Mouse (Mus musculus) frontal cortex, postnatal 10 days (tissue): ENCODE measurements around the gene Nmnat3.

ENCODE experiments used
- DNase-seq, 2 experiments: peaks; one replicate each; pipeline ENCODE4 v3.0.0; 2022; ENCODE audit warnings: low spot score in 2 of 2, mixed read lengths in 1 of 2

Nmnat3 gene

GRCm38 (mm10) chr9:98420666-98421065, 133.4 kb downstream of the Nmnat3 start:
- no peak for DNase-seq

- DNase-seq: no peak
Measured at GRCm38 (mm10) chr9:98421903-98422302, 134.7 kb downstream of the Nmnat3 start.

- DNase-seq: no peak
Measured at GRCm38 (mm10) chr9:98422656-98423055, 135.4 kb downstream of the Nmnat3 start, which contains the start of gene Rbp1. Rbp1 (plus strand) TSS chr9:98422961.

DNA sequence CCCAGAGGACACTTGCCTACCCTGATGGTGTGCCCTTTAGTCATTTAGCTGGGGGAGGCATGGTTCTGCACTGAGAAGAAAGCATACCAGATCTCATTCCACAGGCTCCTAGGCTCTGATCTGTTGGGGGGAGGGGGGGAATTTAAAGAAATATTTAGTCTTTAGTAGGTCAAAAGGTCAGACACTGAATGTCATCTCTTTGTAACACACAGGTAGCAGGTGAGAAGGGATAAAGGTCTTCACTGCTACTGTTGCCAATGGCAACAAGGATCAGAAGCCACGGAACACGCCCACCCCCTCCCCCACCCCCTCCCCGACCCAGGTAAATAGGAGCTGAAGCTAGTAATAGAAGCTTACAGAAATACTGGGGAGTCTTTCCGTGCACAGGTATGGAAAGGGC, 136.5 kb downstream of the Nmnat3 start:
- no peak for DNase-seq

DNA sequence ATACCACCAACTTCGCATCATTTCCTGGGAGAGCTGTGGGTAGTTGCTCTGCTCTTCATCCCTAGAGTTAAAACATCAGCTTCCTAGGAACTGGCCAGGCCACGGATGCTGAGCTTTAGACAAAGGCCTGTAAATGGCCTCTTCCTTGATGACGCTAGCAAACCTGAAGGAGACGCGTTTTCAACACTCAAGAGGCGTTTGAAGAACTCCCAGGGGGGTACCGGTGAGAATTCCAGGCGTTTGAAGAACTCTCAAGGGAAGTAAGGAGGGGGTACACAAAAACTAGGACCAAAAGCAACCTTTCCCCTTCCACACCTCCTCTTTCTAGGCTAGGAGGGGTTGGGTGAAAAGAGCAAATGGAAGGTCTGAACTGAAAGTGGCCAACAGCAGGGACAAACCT, 137.1 kb downstream of the Nmnat3 start:
- no peak for DNase-seq

DNA sequence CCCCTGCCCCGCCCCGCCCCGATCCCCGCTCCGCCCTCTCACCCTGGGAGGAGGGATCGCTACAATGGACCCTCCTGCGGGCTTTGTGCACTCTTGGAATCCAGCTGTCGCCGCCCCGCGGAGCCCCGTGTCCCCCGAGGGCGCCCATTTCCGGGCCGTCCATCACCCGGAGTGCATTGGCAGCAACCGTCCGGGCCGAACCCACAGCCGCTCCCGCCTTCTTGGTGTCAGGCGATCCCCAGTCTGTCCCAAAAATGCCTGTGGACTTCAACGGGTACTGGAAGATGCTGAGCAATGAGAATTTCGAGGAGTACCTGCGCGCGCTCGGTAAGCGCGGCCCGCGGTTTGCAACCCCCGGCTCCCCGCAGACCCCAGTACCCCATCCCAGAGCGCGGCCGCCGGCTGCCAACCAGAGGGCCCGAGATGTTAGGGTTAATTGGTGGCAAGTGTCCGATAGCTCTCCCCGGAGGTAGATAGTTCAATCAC, 137.5 kb downstream of the Nmnat3 start:
- DNase-seq: no peak

DNA sequence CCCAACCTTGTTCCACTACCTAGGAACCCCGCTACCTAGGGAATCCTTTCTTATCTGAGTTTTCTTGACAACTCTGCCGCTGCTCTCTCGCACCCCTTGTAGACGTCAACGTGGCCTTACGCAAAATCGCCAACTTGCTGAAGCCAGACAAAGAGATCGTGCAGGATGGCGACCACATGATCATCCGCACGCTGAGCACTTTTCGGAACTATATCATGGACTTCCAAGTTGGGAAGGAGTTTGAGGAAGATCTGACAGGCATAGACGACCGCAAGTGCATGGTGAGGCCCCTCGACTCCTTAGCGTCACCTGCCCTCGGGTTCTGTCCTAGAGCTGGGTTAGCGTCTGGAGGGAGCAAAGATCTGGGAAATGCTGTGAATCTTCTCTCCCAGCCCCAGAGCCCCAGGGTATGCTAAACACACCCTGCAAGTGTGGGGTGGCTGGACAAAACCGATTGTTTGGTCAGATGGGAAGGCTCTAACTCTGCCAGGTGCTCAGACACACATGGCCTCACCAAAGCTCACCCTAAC, 138.2 kb downstream of the Nmnat3 start:
- DNase-seq: no peak

DNA sequence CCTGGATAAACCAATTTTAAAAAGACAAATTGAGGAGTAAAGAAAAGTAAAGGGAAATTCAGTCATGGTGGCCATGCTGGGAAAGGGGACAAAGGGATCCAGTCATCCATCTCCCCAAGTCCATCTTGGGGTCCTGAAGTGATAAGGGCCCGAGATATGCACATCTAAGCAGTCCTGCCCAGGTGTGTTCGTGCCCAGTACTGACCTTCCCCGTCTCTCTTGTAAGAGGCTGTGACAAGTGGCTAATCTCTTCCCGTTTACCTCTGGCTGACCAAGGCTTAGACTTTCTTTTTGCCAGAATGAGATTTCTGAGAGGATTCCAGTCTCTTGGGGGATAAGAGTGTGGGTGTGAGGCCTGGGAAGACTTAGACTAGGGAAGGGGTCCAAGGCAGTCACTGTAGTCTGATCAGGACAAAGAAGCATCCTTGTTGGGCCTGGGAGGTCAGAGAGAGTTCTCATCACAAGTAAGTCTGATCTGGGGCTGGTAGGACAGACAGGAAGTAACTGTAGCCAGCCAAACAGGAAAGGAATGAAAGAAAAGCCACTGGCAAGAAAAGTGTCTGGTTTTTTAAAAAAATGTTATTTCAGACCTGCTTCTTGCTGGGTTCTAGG, 140.8 kb downstream of the Nmnat3 start:
- DNase-seq: no peak

GRCm38 (mm10) chr9:98428783-98429182, 141.5 kb downstream of the Nmnat3 start:
- no peak for DNase-seq

- DNase-seq: peak in 1 of 2 experiments; percentile 20
Measured at GRCm38 (mm10) chr9:98429806-98430205, 142.6 kb downstream of the Nmnat3 start.

- no peak for DNase-seq
Measured at GRCm38 (mm10) chr9:98430528-98430927, 143.3 kb downstream of the Nmnat3 start.

GRCm38 (mm10) chr9:98433021-98433420, 145.8 kb downstream of the Nmnat3 start:
- DNase-seq: no peak

DNA sequence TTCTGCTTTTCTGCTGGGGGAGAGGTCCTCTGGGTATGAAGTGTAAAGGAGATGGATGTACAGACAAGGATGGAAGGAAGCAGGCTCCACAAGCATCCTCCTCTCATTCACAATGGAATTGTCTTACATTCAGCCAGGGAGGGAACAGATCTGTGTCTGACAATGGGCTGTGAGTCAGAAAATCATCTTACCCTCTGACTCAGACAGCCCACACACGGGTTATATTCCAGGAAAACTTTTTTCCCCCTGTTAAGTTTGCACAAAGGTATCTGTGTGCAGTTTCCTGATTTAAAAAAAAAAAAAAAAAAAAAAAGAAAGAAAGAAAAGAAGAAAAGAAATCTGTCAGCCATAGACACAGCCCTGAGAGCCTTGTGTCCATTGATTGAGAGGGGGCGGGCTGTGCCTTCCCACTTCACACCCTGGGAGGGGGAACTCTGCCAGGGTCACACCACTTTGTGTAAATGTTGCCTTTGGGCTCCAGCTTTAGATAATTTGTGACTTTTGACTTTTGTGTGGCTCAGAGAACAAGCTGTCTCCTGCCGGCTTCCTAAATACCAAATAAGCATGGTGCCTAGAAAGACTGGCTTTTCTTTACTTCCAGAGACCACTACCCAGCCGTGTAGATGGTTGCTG, 146.8 kb downstream of the Nmnat3 start:
- no peak for DNase-seq

DNA sequence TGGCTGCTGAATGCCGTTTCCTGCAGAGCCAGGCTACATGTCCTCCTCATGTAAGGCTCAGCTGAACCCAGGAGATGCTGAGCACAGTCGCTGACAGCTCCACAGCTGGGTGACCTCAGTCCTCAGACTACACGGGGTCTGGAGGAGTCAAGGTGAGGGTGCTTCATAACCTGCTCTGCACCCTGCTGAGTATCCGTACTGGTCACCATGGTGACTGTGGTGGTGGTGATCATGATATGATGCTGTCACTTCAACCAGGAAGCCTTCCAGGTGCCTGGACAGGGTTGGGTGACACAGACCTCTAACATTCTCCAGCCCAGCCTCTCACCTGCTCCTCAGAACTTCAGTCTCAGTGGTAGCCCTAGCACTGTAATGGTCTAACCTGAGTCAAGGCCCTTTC, 150.6 kb downstream of the Nmnat3 start:
- DNase-seq: no peak

DNA sequence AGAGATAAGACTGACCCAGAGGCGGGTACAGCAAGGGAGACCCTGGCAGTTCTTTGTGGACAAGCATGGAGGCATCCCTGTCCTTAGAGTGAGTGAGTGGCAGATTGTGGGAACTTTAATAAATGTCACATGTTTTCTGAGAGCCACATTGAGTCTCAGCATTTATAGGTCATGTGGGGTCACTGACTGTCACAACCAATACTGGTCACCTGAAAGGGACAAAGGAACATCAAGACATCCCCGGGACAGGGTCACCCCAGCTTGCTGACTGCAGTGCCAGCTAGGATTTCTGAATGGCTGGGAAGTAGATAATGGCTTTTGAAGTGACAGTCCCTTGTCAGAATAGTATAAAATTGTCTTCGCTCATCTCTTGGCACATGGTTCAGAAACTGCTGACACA, 151.9 kb downstream of the Nmnat3 start:
- no peak for DNase-seq

- no peak for DNase-seq
Measured at GRCm38 (mm10) chr9:98442638-98443037, 155.4 kb downstream of the Nmnat3 start.

DNA sequence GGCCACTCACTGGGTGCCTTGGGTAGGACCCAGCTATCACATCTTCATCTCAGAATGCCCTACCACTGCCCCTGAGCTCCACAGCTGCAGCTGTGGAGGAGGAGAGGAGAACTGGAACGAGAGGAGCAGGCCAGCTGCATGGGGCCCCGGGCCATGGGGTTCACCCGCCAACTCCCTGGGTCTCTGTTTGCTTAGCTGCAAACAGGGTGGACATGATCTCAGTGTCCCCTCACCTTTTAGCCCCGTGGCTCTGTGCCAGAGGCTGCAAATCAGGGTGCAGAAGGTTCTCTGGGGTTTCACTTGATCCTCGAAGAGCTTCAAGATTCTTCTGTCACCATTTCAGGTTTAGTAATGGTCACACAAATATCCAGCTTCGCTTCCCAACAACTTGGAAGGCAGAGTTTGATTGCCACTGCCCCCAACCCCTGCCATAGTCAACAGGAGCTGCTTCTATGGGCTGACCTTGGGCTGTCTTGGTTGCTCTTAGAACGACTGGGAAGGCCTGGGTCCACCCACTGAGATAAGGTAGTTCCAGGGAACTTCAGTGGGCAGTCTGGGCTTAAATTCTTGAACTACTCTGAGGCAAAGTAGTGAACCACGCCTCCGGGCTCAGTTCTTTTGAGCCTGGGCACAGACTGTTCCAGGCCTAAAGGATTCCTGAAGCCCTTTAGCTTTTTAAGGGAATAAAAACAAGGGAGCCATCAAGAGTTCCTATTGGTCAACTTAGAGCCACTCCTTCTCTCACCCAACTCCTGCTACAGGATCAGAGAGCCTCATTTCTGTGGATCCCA, 158.3 kb downstream of the Nmnat3 start:
- no peak for DNase-seq

GRCm38 (mm10) chr9:98450976-98451375, 163.7 kb downstream of the Nmnat3 start:
- DNase-seq: no peak

DNA sequence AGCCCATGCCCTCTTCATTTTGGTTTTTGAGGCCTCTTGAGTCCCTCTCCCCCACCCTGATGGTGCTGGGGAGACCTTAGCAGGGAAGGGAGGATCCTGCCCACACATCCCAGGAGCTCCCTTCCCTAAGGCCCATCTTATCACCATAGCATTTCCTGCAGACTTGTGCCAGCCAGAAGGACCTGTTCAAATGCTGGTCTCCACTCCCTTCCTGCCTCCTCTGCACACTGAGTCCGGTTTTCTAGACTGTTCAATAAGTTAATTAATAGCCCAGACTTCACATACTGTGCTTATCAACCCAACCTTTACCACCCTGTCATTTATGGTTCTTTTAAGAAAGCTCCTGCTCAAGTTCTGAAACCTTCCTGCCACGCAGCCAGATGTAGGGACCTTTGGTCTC, 179.5 kb downstream of the Nmnat3 start:
- DNase-seq: no peak
